Mouse (Mus musculus) urinary bladder, adult 2 months (tissue): Measurements from ENCODE around the gene Tssk6. TPM values are rescaled to one million over a fixed set of nuclear protein-coding genes. Genes with fewer than 3 reads are reported as not detected.
A peak's percentile ranks its signal among the peaks of the same experiment; 100 is the strongest.

Experiments
- DNase-seq: peaks from one replicate; pipeline ENCODE4 v3.0.0; 2022; ENCODE audit warnings: low spot score
- polyA plus RNA-seq: library from polyadenylated mRNA; depleted of rRNA; stranded (reverse); fragments of >200 nt; gene quantifications from 2 replicates; pipeline ENCODE4 v1.2.3, GENCODE M21; 2012

The Tssk6 gene
- polyA plus RNA-seq, 1 experiment, result 0.67 TPM

DNA sequence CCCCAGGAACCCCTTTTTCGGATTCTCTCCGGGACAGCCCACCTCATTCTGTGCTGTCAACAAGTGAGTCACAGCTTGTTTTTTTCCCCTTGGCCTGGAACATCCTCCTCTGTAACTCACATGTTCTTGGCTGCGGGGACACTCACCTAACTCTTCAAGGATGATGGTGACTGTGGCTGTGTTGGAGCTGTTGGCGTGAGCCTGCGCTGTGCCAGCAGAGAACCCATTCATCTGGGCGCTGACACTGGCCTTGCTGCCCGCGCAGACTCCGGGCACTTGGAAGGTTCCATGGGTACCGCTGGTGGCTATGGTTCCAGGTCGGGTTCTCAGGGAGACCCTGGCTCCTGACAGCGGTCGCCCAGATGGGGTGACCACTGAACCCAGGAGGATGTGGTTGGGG, 17.8 kb upstream of the Tssk6 start:
- no peak for DNase-seq

DNA sequence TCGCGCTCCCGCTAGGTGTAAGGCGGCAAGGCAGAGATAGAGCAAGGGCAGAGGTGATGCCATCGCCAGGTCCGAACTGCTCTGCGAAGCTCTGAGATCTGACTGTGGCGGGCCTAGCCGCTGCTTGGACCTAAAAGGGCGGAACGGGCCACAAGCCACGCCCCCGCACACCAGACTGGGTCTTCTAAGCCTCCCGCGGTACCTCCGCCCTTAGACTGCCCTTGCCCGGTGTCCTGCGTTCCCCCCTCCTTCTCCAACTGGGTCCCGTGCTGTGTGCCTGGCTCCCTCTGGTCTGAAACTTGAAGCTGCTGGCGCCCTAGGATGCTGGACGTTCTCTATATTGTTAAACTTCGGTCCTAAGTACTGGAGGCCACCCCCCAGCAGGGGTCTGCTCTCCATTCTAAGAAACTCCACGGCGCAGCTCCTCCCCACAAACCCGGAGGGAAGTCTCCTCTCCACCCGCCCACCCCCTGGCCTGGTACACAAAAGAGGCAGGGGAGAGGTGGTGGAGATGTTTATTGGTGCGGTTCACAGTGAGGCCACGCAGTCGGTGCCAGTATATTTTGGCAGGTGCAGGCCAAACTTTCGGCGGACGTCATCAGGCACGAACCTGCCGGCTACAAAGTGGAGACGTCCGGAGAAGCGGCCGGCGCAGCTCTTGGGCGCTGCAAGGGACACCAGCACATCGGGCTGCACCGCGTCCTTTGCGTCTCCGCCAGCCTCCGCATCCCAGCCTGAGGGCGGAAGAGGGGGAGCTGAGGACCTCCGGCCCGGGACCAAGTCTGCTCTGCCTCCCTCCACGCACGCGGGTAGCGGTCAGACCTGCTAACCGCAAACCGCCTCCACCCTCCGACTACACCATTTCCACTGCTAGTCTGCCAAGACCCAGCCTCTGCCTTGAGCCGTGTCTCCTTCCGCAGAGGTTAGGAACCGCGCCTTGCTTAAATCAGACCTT, 14.4 kb upstream of the Tssk6 start, which contains the start of gene Cilp2:
Gene Cilp2, minus strand, starts transcription at position 399 of the 955 bp plus-strand sequence.
- no peak for DNase-seq

DNA sequence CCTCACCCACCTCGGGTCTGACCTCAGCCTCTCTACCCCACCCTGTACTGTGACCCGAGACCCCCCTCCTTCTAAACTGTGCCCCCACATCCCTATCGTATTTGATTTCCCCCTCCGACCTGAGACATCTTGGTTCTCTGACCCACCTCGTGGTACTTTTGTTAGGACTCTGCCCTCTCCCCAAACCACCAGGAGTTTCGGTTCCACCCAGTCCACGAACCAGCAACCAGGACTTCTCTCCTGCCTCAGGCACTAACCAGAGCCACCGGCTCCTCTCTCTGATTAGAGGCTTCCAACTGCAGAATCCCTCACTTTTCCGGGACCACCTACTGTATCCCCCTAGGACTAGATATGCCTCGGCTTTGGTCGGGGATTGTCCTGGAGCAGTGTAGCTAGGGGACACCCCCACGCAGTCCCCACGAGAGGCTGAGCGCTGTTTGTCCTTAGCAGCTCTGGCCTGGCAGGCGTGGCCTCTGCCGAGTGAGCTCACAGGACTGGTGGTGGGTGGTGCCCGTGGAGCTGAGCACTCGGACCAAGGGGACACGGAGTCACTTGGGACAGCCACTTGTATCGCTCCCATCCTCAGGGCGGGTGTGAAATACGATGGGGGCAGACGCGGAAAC, 13.6 kb upstream of the Tssk6 start:
- no peak for DNase-seq

DNA sequence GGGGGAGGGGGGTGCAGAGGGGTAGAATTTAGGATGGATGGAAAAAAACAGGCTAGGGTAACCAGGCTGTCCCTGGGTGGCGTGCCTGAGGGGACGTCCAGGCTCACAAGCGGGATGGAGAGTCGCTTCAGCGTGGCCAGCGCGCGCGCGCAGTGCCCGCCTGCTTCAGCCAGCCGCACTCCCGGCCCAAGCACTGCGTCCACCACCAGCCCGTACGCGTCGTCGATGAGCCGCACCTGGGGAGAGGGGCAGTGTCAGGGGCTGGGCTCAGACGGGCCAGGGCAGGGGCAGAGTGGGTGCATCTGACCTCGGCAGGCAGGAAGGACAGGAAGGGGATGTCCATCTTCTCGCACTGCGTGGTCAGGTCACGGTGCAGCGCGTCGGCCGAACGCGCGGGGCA, 13.1 kb upstream of the Tssk6 start:
- no peak for DNase-seq

DNA sequence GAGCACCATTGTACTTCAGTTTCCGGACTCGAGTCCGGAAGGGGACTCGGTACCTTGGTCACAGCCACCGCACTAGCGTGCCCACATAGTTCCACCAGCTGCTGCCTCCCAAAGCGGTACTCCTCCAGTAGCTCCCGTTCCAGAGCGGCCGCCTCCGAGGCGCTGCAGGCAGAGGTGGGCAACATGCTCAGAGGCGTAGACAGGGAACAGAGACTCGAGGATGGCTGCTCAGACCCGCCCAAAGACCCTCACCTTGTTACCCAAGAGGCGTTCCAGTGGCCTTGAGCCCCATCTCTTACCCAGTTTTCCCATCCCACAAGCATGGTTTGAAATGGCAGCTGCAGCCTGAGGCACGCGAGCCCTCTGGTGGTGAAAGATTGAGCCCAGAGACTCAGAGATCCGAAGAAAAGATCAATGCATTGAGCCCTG, 11.2 kb upstream of the Tssk6 start:
- no peak for DNase-seq

DNA sequence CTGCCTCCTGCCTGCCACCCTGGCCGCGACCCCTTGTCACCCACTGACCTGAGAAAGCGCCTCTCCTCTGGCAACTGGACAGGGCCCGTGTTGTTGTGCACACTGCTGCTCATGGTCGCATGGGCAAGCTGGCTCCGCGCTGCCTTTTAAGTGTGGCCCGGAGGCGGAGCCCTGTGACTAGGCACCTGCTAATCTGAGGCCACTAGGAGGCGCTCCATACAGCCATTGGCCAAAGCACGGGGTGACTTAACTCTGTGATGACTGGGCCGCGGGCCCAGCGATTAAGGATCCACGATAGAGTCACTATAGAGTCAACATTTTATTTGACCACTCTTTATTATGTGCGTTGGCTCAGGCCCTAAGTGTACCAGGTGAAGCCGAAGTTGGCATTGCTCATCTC, 8.1 kb upstream of the Tssk6 start:
- DNase-seq, result no peak

DNA sequence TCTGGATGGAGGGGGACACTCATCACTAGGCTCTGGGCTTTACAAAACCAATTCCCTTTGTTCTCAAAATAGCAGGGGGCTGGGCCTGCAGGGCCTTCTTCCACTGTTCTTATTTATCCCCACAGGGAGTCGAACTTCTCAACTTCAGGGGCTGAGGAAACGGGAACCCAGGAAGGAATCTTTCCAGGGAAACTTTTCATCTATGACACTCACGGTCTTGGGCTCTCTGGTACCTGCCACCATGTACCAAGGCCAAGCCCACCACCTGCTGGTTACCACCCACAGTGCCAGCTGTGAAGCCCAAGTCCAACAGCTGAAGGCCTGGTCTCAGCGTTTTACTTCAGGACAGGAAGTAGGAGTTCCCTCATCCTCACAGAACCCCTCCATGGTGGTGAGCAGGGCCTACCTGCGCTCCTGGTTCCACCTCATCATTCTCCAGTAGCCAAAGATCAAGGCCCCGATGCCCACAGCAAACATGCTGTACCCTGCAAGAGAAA, 7.1 kb upstream of the Tssk6 start:
- DNase-seq, result no peak

DNA sequence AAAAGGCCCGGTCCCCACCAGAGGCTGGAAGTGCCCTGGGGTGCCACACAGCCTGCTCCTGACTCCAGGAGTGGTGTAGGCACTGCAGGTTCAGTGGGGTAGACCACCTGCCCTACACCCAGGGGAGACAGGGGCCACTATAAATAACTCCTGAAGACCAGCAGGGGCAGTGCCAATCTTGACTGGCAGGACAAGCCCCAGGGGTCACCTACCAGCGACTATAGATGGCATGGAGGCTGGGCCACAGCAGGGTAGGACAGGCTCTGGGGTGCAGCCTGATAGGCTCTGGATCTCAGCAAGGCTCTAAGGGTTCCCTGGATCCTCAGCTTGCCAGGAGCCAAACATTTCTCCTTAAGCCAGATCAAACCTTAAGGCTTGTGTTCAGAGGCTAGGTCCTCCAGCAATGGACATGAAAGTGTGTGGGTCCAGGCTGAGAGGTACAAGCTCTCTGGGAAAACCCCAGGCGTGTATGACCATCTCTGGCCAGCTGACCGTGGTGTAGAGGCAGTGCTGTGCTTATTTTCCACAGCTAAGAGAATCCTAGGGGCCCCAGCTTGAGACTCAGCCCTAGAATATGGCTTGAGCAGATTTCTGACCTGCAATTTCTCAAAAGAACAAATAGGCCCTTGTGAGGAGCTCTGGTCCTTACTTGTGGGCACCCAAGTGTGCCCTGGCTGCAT, 6.1 kb upstream of the Tssk6 start:
- DNase-seq, result no peak

DNA sequence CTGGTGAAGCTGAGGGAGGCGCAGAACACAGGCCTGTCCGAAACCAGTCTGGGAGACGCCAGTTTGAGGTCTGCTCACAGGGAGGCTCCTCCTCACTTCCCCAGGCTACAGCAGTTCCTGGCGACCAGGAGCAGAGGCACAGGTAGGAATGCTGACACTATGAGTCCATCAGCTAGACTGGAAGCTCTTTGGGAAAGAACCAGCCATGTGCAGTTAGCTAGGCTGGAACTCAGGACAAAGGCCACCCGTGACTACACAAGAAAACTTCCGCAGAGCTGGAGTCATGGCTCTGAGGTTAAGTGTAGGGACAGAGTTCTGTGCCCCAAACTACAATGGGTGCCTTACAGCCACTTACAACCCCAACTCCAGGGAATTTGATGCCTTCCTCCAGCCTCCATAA, 4.1 kb upstream of the Tssk6 start:
- no peak for DNase-seq

DNA sequence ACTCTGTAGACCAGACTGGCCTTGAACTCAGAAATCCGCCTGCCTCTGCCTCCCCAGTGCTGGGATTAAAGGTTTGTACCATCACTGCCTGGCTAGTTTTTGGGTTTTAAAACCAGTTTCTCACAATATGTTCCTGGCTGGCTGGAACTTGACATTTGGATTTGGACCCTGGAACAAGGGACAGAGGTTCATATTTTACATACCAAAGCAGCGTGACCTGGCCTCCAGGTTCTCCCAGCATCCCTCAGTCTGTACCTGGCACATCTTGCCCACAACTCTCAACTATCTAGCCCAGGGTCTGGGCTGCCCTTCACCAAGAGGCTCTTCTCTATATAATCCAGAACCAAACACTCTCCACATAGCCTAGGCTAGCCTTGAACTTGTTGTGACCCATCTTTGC, 2.1 kb upstream of the Tssk6 start:
- no peak for DNase-seq

DNA sequence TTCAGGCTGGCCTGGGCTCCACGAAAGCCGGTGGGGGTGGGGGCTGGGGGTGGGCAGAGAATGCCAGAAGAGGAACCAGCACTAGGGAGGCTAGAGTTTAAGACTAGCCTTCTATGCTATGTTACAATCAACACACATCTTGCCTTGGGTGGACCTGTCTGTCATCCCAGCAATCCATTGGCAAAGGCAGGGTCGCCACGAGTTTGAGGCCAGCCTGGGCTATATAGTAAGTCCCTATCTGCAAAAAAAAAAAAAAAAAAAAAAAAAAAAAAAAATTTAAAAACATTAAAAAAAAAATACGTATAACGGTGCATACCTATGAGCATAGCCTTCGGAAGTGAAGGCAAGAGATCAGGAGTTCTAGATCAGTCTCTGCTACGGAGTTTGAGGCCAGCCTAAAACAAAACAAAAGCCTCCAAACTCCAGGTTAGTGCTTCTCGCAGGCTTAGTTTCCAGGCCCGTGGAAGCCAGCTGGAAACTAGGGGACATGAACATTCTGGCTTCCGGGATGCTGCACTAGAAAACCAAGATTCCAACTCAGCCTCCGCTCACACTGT, 1.0 kb upstream of the Tssk6 start:
- DNase-seq, result no peak

DNA sequence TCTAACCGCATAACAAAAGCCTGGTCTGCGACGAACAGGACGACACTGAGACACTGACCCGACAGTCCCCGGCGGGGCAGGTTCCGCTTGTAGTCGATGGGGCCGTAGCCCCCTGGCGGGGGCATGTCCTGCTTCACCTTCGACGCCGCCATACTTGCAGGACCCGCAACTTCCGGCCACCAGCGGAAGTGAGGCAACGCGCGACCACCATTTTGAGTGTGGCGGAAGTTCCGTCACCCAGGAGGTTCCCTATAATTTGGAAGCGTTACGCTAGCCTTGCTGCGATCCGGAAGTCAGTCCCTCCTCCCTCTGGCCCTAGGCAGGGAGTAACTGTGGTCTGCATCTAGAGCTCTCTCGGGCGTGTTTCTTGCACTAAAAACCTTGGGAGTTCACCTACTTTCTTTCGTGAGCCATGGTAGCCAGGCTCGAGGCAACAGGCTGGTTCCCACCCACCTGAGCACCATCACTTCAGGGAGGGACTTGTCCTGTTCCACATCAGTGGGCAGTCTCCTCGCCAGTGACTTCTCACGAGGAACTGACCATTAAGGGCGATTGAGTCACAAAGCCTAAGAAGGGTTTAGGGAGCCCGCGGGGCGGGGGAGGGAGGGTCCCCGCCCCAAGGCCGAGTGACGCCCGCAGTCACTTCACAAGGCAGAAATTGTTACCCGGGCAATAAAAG, 361 bp upstream of the Tssk6 start:
- DNase-seq, result peak; percentile 97

DNA sequence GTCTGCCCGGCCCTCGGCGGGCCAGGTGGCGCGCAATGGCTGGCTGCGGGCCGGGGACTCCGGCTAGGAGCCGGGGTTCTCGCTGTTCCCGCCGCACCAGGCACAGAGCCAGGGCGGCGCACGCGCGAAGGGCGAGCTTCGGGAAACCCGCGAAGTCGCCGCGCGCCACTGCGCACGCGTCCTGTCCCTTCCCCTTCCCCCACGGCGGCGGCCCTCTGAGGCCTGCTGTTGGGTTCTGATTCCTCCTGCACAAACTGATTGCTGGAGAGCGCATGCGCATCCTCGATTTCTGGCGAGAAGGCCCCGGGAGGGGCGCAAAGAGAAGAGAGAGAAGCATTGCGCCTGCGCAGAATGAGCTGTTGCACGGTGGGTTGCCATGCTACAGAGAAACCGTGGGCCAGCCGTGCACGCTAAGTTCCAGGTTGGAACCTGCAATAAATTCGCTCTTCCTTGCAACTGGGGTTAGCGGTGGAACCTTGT, 1.1 kb downstream of the Tssk6 start:
- peak; percentile 97 for DNase-seq

DNA sequence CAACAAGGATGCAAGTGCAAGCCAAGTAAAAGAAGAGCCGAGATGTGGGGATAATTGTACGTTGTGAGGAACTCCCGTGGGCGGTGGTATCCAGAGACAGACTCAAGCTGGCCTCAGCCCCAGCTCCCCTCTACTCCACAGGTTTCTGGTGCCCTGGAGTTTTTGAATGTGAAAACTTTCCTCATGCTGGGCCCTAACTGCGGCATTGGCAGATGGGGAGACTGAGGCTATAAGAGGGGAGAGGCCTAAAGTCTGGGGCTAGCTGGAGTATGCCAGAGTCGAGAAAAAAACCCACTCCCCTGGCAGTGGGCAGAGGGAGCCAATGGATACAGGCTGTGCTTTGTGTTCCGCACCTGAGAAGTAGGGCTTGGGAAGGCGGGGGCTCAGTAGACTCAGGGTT, 2.1 kb downstream of the Tssk6 start:
- no peak for DNase-seq

DNA sequence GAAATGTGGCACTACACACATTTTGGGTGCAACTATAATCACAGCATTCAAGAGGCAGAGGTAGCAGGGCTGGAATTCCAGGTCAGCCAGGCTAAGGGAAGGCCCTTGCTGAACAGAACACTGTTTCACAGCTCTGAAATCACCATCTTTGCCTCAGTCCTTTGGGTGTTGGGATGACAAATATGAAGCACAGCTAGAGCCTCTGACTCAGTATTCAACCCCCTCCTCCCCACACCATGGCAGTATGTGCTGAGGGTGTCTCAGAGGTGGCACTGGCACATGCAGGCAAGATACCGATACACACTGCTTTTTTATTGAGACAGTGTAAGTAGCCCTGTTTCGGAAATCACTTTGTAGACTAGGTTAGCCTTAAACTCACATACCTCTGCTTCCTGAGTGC, 4.3 kb downstream of the Tssk6 start:
- no peak for DNase-seq

DNA sequence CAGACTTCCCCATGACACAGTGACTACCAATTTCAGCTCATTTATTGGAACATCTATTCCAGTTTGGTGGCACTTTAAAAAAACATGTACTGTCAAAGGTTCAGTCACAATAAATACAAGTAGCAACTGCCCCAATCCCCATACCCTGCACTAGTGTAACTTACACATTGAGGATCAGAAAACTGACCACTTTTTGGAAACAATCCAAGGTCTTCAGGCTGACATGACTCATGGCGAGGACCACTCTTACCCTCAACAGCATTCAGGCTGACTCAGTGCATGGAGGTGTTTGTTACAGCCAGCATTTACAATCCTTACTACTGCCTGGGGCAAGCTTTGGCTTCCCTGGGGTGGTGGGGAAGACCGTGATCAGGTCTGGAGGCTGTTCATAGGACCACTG, 5.1 kb downstream of the Tssk6 start:
- DNase-seq, result no peak

DNA sequence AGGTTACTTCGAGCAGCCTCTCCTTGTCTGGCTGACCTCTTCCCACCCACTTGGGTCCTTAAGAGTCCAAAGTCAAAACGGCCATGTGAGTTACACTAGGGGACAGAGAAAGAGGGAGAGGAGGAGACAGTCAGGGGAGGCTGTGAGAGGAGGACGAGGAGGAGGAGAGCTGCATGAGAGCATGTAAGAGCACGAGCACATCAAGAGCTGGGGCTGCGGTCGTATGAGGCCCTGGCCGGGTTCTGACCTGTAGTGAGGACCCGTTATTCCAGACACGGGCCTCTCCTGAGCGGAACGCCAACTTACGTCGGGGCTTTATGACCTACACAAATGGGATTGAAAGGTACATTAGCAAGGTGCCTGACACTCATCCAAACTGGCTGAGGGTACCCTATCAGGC, 9.9 kb downstream of the Tssk6 start:
- DNase-seq, result no peak

DNA sequence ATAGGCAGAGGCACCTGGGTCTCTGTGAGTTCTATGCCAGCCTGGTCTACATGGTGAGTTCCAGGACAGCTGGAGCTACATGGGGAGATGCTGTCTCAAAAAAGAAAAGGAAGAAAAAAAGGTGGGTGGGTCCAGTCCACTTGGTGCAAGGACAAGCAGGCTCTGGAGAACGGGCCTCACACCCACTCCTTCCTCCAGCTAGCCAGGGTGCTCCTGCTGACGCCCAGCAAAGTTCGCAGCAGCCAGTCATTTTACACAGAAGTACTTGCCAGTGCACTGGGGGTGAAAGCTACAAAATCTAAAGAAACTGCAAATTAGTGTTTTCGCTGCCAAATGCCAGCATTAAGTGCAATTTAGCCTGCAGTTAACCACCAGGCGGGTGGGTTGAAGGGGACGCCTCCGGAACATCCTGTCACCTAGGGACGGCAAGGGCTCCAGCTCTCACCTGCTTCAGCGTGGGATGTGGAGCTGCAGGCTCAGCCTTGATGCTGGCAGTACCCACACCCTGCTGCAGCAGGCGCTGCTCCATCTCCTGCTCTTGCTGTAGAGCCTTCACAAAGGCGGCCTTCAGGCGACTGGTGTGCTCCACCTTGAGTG, 10.6 kb downstream of the Tssk6 start:
- no peak for DNase-seq

DNA sequence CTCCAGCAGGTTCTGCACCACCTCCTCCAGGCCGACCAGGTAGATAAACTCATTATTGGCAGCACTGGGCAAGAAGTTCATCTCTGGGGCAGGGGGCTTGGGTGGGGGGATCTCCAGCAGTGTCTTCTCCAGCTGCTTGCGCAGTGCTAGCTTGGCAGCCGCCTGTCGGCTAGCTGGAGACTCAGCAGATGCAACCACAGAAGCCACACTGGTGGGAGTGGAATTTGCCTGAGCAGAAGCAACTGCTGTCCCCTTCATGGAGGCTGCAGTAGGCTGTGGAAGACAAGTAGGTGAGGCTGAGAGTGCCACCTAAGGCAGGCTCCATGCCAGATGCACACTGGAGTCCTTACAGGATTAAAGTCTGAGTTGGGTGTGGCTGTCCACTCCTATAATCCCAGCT, 12.5 kb downstream of the Tssk6 start:
- no peak for DNase-seq

DNA sequence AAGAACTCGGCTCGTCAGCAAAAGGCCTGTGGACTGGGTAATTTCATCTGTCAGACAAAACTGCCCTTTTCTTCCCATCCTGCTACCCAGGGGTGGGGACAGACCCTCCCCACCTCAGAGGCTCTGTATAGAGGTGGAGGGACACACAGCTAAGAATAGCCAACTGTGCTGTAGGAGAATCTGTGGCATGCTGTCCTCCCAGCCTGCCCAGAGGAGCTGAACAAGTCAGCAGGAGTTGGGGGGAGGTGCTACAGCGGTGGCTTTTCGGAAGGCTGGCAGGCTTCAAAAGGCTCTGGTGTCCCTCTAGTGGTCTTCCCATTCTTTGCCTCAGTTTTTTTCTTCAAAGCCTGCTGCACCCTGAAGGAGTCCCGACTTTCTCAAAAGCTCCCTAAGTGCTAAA, 13.8 kb downstream of the Tssk6 start:
- DNase-seq, result no peak

DNA sequence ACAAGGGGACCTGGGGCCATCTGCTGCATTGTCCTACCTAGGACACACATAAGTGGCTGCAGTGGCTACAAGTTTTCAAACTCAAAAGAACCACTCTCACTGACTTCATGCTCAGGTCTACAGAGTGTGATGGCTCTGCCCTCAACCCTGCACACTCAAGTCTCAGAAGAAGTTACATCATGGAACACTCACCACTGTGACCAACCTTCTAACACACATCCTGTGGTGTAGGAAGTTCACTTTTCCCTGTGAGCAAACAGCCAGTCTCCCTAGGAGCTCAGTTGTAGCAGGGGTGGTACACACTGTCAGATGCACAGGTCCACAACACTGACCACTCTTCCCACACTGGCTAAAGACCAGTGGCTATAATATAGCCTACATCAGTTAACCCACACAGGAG, 16.5 kb downstream of the Tssk6 start:
- no peak for DNase-seq
